Mouse (Mus musculus): Measurements from ENCODE around the gene Golm1.

DNA sequence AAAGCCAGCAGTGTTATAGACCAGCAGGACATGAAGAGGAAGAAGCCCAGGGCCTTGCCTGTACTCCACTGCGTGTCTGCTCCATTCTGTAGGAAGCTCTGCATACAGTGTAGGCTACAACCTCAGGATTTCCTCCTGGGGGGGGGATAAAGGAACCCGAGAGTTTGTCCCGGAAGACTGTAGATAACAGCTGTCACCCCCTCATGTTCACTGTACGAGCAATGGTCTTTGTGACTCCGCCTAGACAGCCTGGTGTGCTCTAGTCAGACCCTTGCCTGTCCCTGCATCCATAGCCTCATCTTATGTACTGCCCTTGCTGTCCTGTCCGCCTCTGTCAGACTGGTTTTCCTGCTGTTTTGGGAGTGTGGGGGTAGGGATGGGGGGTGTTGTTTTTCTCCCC, 57.1 kb downstream of the Golm1 start:
- TF ChIP-seq CTCF (IDR thresholded peaks at IDR 0.05; ENCODE audit: control insufficient read depth, insufficient read depth, insufficient replicate concordance, low read depth, low read length) (no peak), POLR2A (IDR thresholded peaks at IDR 0.05; ENCODE audit: control insufficient read depth, low read depth, low read length) (no peak)
